Mouse (Mus musculus): Measurements from ENCODE around the gene Zfp462.
"Not testable (repeated sequence)": the region's sequence is repeated elsewhere in the genome, so short reads cannot be mapped to it uniquely, and the experiment has no call there.

Zfp462 gene

DNA sequence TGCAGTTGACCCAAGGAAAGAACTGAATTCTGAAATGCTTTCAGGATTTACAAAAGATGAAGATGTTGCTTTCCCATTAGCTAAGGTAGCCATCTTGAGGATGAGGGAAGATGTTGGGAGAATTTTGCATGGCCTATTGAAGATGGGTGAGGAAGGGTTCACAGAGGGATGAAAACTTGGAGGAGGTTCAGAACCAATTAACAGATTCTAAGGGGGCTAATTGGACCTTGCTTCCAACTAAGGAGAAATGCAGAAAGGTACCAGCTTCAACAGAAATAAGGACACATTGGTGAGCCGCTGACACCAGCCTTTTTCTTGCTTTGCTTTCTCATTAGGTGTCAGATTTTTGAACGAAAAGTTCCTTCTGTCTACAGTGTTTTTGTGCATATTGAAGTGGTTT is 6.0 kb downstream of the Zfp462 start:
- no peak for DNase-seq (ENCODE audit: low spot score in 2 of 2)

DNA sequence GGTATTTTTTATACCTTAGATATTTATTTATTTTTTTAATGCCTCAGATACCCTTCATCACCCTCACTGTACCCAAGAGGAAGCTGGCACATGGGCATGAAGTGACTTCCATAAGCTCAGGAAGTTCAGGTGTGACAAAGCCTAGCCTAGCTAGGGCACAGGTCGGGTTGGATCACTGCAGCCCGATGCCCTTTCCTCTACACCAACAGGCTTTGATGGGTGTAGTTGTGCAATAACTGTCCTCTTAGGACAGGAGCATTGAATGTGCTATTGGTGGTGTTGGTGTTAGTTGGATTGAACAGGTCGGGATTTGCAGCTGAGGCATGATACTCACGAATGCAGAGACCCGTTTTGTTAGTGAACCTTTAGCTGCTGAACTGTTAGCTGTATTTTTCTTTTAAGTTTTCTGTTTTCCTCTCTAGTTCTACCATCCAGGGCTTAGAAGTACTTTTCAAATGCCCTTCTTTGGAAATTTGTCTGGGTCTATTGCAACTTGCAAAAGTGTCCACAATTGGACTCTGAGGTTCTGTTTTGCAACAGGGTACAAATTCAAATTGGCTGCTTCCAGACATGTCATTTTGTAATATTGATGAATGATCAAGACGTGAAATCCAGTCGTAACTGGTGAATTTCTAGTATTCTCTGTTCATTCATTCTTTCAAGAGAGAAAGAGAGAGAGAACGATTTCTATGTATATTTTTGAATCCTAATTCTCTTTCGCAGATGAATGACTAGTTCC is 9.0 kb downstream of the Zfp462 start:
- no peak for DNase-seq (ENCODE audit: low spot score in 2 of 2)

DNA sequence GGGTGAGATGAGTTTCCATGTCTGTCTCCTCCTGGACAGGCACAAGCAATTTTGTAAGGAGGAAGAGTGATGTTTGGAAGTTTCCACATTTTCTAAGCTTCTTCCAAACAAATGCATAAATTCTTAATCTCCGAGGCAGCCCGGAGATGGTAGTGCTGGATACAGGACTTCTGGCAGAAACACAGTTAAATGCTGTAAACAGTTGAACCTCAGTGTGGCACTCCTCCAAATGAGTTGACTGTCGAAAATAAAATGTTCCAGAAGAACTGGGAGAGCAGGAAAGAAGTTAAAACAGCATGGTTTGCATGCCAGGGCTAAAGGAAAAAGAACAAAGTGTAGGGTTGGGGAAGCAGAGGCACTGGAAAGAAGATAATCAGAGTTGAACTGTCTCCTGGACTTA is 9.6 kb downstream of the Zfp462 start:
- DNase-seq (ENCODE audit: low spot score in 2 of 2): no peak

DNA sequence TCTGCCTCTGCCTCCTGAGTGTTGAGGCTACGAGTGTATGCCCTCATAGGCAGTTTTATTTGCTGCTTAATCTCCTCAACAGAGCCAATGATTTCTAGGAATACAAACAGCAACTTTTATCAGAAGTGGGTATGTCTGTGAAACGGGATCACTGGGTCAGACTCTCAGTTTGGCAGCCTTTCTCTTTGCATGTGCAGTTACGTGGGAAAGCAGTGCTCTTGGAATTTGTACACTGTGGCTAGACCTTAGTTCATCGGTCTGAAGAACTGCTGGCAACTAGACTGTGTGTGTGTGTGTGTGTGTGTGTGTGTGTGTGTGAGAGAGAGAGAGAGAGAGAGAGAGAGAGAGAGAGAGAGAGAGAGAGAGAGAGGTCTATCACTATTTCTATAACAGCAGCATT is 15.9 kb downstream of the Zfp462 start:
- DNase-seq (ENCODE audit: low spot score in 2 of 2): no peak

DNA sequence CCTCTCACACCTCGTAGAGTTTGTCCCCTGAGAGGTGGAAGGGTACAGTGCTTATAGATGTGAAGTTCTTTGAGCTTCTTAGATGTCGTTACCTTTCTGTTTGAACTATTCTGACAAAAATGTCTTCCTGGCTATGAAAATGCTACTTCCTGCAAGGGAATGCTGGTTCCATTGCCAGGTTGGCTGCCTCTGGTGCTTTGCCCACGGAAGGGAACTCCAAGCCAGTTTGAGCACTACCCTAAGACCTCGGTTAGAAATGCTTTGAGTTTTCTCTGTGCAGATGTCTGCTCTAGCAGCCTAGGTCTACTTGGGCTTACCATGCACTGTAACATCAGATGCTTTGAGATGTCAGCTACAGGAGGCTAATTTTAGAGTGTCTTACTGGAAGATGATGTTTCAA is 17.3 kb downstream of the Zfp462 start:
- DNase-seq (ENCODE audit: low spot score in 2 of 2): no peak

DNA sequence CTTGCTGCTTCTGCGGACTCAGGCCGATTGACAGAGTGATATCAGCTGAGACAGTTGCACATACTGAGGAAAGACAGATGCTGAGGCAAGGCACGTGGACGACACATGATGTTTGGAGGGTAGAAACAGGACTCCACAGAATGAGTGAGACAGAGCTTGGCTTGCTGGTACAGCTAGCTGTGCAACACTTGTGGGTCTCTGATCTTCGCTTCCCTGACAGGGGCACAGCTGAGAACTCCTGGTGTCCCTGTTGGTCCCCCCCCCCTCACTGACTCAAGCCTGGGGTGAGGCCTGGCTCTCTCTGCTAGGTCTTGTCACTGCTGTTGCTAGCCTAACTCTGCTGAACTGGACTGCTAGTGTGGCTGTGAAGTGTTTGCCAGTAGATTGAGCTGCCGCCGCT is 18.7 kb downstream of the Zfp462 start:
- DNase-seq (ENCODE audit: low spot score in 2 of 2): no peak

DNA sequence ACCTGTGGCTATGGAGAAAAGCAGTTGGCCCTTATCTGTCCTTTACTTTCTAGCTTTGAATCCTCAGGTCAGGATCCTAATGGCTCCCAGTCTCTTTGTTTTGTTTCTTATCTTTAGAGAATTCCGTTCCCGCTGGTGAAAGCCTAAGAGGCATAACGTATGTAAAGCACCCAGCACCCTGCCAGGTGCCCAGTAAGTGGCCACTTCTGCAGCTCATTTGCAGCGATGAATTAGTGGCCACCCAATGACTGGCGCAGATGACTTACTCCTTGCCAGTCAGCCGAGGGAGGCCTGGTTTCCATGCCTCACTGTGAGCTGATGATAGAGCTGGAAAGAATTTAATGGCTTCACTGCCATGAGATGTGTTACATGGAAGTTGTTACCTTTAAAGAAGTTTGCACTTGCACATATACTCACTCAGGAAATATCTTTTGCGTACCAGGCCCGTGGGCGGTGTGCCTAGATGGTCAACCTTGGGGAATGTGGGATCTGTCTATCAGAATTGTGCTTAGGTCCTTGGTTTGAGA is 20.4 kb downstream of the Zfp462 start:
- DNase-seq (ENCODE audit: low spot score in 2 of 2): no peak

DNA sequence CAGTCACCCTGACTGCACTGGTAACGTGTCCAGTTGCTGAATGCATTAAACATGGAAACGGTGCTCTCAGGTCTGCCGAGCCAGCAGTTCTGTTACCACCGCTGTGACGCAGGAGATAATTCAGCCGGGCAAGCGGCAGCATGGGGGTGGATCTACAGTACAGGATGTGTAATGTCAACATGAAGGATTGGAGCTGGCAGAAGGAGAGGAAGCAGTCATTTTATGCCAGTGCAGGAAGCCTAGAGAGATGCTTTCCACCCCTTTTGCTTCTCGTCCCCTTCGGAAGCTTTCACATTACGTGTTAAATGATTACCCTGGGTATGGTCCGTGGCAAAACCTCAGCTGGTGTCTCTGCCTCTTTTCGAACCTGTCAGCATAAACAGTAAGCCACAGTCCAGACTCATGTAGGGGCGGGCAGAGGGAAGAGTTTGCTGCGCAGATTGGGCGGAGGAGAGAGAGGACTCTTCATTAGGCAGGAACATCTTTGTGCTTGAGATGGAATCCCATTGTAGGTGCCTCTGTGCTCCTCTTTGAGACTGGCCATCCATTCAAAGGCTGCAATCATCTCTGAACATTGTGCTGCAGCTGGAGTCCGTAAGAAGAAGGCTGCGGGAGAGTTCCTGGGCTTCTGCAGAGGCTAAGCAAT is 21.4 kb downstream of the Zfp462 start:
- DNase-seq (ENCODE audit: low spot score in 2 of 2): peak in 1 of 2 experiments; percentile 10

DNA sequence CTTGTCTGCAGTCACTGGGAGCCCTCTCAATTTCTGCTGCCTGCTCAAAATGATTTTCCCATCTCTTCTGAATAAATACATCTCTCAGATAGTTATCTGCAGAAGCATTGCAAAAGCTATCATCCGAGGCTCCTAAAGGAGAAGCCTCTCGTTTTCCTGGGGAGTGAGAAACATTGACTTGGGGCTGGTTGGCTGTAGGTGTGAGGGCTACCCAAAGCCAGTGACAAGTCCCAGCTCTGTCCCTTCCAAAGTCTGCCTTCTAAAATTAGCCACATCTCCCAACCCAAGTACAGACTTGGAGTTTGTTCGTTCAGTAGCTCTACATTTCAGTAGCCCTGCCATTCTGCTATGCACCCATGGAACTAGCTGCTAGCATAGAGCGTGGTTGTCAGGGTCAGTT is 22.3 kb downstream of the Zfp462 start:
- DNase-seq (ENCODE audit: low spot score in 2 of 2): no peak

DNA sequence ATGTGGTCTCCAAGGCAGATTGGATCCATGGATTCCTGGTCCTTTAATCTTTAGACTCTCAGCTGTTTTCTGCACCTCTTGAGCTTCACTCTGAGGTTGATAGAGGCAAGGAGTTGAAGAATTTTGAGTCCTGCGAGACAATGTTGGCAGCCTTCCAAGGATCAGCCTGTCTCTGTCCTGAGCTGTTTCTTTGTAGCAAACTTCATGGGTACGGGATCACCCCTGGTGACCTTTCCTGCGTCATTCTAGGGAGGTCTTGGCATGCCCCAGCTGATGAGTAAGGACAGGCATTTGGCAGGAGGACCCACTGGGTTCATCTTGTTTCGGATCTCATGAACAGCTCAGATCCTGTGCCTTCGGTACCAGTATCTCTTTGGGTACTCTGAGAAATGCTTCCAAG is 22.9 kb downstream of the Zfp462 start:
- DNase-seq (ENCODE audit: low spot score in 2 of 2): no peak

DNA sequence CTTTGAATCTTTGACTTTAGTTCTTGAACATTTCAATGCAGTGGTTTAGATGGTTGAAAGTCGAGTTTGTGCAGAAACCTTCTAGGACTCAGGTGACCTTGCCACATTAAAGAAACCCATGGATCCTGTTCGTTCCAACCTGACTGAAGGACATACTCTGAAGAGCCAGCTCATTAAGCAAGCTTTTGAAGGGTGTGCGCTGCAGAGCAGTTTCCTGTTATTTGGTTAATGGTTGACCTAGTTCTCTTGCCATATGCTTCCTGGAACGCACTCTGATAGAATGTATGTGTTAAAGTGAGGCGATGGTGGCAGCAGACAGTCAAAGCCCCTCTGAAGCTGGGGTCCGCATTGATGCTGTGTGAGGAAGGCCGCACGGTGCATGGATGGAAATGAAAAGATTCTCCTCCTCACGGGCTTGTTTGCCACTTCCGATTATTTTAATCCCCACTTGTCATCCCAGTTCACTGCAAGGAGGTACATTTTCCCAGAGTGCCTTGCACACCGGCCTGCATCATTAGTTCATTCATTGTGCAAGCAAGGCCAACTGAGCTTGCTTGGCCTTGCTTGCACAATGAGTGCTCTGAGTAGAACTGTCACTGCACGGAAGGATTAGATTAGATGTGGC is 24.9 kb downstream of the Zfp462 start:
- DNase-seq (ENCODE audit: low spot score in 2 of 2): no peak

DNA sequence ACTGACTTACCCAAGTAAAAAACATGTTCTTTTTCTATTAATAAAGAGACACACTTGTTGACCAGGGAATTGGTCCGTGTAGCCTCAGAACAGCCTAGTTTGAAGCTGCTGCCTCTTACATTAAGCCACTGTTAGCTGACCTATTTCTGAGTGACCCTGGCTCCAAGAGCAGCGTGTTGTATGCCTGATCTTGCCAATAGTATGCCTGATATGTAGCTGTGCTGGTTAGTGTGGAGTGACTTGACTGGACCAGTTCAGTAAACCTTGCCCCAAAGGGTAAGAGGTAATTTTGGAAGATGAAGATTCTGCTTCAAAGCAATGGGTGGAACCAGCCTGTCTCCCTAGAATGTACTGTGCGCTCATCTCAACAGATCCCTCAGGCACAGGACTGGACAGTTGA is 26.5 kb downstream of the Zfp462 start:
- DNase-seq (ENCODE audit: low spot score in 2 of 2): no peak

DNA sequence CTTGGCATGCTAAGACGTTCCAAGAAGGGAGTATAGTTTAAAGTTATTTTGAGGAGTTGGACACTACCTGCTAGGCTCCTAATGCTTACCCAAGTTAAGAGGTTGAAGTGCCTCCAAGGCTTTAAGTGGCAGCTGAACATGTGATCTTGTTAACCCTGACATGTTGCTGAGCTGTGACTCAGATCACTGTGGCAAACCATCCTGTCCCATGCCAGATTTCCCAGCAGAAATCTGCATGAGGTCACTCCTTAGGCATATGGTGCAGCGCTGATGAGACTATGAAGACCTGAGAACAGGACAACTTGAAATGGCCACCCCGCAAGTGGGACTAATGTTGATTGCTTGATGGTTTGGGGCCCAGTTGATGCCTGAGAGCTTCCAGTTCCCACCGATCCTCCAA is 27.2 kb downstream of the Zfp462 start:
- DNase-seq (ENCODE audit: low spot score in 2 of 2): no peak

DNA sequence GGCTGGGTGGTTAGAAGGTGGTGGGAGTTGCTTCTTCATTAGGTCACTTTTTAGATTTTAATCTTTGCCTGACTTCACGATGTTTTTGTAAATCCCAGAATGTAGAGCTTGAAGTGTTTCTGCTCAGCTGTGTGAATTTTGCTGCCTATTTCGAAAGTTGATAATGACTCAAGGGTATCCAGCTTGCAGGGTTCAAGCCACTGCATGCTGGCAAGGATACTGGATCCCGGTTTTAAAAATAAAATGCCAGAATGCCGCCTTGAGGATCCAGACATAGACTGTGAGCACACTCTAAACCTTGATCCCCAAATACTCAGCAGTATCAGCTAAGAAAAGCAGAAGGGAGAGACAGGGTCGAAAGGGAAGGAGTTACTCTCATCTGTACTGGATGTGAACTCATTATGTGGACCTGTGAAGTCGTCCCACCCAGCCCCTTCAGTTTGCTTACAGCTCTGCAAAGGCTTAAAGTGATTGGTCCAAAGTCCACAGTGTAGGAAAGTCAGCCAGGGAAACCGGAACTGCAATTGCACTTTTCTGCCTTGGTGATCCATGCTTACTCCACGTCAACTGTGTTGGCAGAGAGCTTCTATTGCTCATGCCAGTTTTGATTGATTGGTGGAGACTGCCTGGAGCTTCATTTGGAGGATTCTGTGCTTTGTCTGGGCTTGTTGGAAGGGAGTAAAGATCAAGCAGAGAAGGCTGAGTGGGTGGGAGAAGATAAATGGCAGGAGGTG is 28.1 kb downstream of the Zfp462 start:
- DNase-seq (ENCODE audit: low spot score in 2 of 2): no peak

DNA sequence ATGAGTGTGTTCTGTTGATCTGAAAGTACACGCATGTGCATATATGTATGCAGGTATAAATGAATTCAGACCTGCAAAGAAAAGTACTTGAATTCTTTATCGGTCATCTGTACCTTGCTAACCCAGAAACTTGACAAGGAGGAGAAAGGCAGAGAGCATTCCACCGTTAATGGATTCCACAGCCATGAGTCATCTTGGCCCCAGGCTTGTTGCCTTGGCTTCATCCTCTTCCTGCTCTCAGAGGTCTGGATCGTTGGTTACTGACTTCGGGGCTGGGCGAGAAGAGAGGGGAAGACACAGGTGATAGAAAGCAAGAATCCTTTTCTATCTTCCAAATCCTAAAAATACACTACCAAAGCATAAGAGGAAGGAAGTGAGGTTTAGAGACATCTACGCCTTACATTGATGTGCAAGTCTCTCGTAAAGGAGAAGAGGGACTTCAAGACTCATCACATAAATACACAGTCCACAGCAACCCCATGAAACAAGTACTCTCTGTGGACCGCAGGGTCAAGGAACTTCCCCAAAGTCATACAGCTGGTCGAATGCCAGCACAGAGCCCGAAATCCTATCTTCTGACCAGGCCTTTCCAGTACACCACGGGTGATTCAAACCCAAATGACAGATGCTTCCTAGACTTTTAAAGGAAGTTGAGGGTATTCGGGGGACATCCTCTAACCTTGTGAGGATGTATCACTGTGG is 35.1 kb downstream of the Zfp462 start:
- no peak for DNase-seq (ENCODE audit: low spot score in 2 of 2)

DNA sequence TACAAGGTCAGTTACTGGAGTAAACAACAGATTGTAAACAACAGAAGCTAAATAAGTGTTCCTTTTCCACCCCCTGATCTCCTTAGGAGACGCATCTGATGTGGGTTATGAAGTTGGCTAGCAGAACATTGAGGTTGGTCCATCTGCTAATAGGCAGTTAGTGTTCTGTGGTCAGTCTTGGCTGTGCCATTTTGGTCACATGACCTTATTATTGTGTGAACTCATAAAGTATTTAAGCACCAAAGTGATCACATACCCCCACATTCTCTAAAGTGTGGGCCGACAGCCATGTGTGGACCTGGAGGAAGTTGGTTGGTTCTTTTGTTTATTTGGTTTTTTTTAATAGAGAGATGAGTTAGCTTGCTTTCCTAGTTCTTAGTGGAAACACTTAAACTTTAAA is 39.7 kb downstream of the Zfp462 start:
- no peak for DNase-seq (ENCODE audit: low spot score in 2 of 2)

DNA sequence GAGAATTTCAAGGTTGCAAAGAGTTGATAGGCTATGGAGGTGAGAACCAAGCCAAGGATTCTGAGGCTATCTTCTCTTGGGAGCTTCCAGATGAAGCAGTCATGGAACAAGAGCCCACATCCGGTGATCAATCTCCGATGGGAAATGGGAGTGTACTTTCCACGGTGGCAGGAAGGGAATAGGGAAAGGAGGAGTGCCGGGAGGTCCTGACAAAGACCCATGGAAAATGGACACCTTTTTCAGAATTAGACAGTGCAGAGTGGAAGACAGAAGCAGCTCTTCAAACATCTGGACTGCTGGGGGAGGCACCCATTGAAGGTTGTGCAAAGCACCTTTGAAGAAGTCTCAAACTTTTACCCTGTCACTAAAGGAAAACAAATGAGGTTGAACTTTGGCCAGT is 41.8 kb downstream of the Zfp462 start:
- no peak for DNase-seq (ENCODE audit: low spot score in 2 of 2)

DNA sequence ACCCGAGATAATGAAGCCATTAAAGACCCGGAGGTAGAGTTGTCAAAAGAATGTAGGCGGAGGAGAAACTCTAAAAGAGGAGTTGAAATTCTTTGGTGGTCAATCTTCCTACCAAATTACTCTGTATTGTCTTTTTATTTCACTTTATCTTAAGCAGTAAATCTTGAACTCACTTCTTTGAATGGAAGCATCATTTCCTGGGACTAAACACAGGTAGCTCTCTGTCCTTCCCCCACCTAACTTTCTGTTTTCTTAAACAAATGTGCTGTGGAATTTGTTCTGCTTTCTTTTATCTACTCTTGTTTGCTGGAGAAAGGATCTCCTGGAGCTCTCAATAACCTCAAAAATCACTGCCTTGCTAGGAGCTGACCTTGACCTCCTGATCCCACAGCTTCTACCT is 42.4 kb downstream of the Zfp462 start:
- DNase-seq (ENCODE audit: low spot score in 2 of 2): no peak

DNA sequence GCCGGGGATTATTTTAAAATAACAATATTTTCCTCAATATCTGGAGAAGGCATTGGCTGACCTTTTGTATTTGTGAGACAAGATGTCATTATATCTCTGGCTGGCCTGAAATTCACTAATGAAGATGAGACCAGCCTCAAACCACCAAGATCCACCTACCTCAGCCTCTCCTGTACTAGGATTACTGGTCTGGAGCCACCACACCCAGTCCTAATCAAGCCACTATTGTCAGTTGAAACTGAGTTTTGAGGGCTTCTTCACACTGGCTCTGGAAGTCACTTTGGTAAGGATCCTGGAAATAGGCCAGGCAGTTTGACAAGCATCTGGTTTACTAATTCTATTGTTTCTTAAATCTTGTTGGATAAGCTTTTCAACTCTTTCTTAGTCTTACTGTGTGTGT is 43.1 kb downstream of the Zfp462 start:
- no peak for DNase-seq (ENCODE audit: low spot score in 2 of 2)

DNA sequence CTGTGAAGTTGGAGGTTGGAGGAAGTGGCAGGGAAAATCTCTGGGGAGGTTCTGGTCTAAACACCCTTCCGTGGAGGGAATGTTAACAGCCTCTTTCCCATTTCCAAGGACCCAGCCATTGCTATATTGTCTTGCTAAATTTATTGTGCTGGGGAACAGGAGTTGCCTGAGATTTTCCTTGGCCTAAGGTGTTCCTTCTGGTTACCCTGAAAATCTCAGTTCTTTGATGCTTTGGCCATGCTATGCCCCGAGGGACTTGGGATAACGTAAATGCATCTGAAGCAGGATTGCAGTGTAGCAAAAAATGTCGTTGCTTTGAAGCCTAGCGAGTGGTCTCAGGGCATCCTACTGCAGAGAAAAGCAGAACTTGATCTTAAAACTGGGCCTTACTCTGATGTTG is 47.1 kb downstream of the Zfp462 start:
- DNase-seq (ENCODE audit: low spot score in 2 of 2): no peak

DNA sequence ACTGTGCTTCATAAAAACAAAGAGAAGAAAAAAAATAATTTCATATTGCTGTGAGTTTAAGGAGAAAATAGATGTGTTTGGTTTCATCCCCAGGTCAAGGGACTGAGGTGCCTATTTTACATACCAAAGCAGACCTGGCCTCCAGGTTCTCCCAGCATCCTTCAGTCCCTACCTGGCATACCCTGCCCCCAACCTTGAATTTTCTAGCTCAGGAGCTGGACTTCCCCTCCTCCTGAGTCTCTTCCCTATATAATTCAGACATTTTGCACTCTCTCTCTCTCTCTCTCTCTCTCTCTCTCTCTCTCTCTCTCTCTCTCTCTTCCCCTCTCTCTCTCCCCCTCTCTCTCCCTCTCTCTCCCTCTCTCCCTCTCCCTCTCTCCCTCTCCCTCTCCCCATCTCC is 48.2 kb downstream of the Zfp462 start:
- not testable (repeated sequence) for DNase-seq (ENCODE audit: low spot score in 2 of 2)

DNA sequence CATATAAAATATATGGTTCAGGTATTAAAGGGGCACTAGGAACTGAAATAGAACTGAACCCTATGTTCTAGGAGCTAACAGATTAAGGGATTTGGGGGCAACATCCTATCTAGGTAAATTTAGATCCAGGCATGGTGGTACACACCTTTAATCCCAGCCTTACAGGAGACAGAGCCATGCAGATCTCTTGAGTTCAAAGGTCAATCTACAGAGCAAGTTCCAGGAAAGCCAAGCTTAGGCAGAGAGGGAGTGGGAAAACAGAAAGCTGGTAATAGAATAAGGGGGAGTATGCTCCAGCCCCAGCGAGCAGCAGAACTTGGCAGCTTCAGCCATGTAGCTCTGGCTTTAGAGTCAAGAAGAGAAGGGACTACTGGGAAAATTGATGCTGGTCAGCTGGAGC is 50.4 kb downstream of the Zfp462 start:
- DNase-seq (ENCODE audit: low spot score in 2 of 2): no peak
